Mouse (Mus musculus) heart, embryonic 15.5 days (tissue): ENCODE measurements around the gene Acvr1. TPM values are rescaled to one million over a fixed set of nuclear protein-coding genes. Genes with fewer than 3 reads are reported as not detected.

Experiments
- ATAC-seq: fragments of 200-750 bp; cut with Nextera tagmentation; replicated peaks from 2 replicates; pipeline ENCODE4 v1.8.0; 2017; ENCODE audit warnings: low read depth, moderate TSS enrichment; ENCODE audit not compliant: insufficient number of reproducible peaks, insufficient read depth, low FRiP score
- H3K27ac ChIP-seq: fragments of 300-500 bp; sonication (generic); 2 replicates; pipeline ENCODE4 v1.5.1; 2015; ENCODE audit warnings: mild to moderate bottlenecking, inconsistent platforms
- H3K27me3 ChIP-seq: fragments of 300-500 bp; sonication (generic); 2 replicates; pipeline ENCODE4 v1.6.1; 2015; ENCODE audit warnings: inconsistent platforms
- H3K36me3 ChIP-seq: fragments of 300-500 bp; sonication (generic); 2 replicates; pipeline ENCODE4 v1.6.1; 2015; ENCODE audit warnings: mild to moderate bottlenecking, inconsistent platforms
- H3K4me1 ChIP-seq: fragments of 300-500 bp; sonication (generic); replicated peaks from 2 replicates; pipeline ENCODE4 v1.6.1; 2015; ENCODE audit warnings: inconsistent platforms
- H3K4me2 ChIP-seq: fragments of 300-500 bp; sonication (generic); 2 replicates; pipeline ENCODE4 v1.6.1; 2015; ENCODE audit warnings: inconsistent platforms, mild to moderate bottlenecking, moderate library complexity
- H3K4me3 ChIP-seq: fragments of 300-500 bp; sonication (generic); 2 replicates; pipeline ENCODE4 v1.5.1; 2015; ENCODE audit warnings: mild to moderate bottlenecking, inconsistent platforms
- H3K9ac ChIP-seq: fragments of 300-500 bp; sonication (generic); 2 replicates; pipeline ENCODE4 v1.6.1; 2015; ENCODE audit warnings: mild to moderate bottlenecking, inconsistent platforms
- H3K9me3 ChIP-seq: fragments of 300-500 bp; sonication (generic); replicated peaks from 2 replicates; pipeline ENCODE4 v1.6.1; 2016; ENCODE audit warnings: inconsistent platforms
- WGBS: fragments of 180-500 bp; shearing (Covaris S2); methylation state at CpG from one replicate; pipeline ENCODE4 v1.1.7; 2015; ENCODE audit warnings: mixed read lengths; 5-methylcytosine and 5-hydroxymethylcytosine counted together
- polyA plus RNA-seq: library from polyadenylated mRNA; unstranded; fragments of >200 nt; fragmentation: Nextera tagmentation; extraction: Ambion mirVana; gene quantifications from 2 replicates; pipeline ENCODE4 v1.2.1, GENCODE M21; 2015

Acvr1 gene
- polyA plus RNA-seq, 1 experiment from 2014 or later: 8.8 TPM

- no peak overlapping the region for H3K27ac ChIP-seq
- no peaks in the 10 kb centered on the region for H3K27me3 ChIP-seq
- H3K4me1 ChIP-seq: no peaks in the 10 kb centered on the region
- ATAC-seq: no peak
- 88% methylated on average over 8 of the region's 8 CpGs for WGBS
- no peaks in the 10 kb centered on the region for H3K9me3 ChIP-seq
- no peak overlapping the region for H3K4me3 ChIP-seq
- peaks cover 24% of the 10 kb centered on the region; the same call in 1 of the 2 replicates for H3K36me3 ChIP-seq
- no peak overlapping the region for H3K4me2 ChIP-seq
- H3K9ac ChIP-seq: no peak overlapping the region
Observed at GRCm38 (mm10) chr2:58475578-58475977, 91.4 kb downstream of the Acvr1 start.

DNA sequence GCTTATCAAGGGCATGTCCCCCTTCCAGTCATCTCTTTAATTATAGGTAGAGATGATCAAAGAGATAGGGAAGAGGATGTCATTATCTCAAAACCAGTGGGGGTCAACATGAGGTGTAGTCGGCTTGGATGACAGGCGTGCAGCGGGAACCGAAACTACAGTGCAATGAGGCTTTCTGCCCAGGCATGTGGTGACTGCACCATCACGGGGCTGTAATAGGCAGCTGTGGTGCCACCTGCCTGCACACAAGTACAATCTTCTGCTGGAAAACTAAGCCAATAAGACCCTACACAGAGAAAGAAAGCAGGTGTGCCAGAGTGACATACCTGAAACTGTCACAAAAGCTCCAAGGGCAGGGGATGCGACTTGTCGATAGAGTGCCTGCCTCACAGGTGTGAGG is 96.7 kb downstream of the Acvr1 start:
- Histone ChIP-seq H3K4me3 (no peak overlapping the region), H3K27ac (no peak overlapping the region), H3K4me2 (no peak overlapping the region), H3K4me1 (no peaks in the 10 kb centered on the region), H3K36me3 (peaks cover 48% of the 10 kb centered on the region), H3K9me3 (no peaks in the 10 kb centered on the region), H3K27me3 (no peaks in the 10 kb centered on the region), H3K9ac (no peak overlapping the region)
- ATAC-seq: no peak
- WGBS: 92% methylated on average over 7 of the region's 7 CpGs

GRCm38 (mm10) chr2:58469816-58470215 is 97.1 kb downstream of the Acvr1 start, which contains the start of gene Gm17409:
Gene Gm17409 (plus strand): TSS chr2:58470116.
- peaks cover 49% of the 10 kb centered on the region for H3K36me3 ChIP-seq

GRCm38 (mm10) chr2:58458820-58459371 is 108.1 kb downstream of the Acvr1 start:
- Histone ChIP-seq H3K27ac (no peak overlapping the region), H3K9me3 (no peaks in the 10 kb centered on the region), H3K36me3 (peaks cover 59% of the 10 kb centered on the region), H3K4me2 (no peak overlapping the region), H3K4me3 (no peak overlapping the region), H3K27me3 (no peaks in the 10 kb centered on the region), H3K9ac (no peak overlapping the region), H3K4me1 (peaks cover 6% of the 10 kb centered on the region; the same call in 1 of the 2 replicates)
- ATAC-seq: no peak
- 81% methylated on average over 14 of the region's 14 CpGs for WGBS

More at GRCm38 (mm10) chr2:58469816-58470215, 97.1 kb downstream of the Acvr1 start, which contains the start of gene Gm17409:
- H3K4me2 ChIP-seq: no peak within 1 kb of the TSS
- no peak within 1 kb of the TSS for H3K27ac ChIP-seq
- H3K4me1 ChIP-seq: no peaks in the 10 kb centered on the region
- H3K27me3 ChIP-seq: no peaks in the 10 kb centered on the region
- WGBS: 80% methylated on average over 7 of the region's 7 CpGs
- no peak for ATAC-seq
- H3K4me3 ChIP-seq: no peak within 1 kb of the TSS
- no peaks in the 10 kb centered on the region for H3K9me3 ChIP-seq
- no peak within 1 kb of the TSS for H3K9ac ChIP-seq

DNA sequence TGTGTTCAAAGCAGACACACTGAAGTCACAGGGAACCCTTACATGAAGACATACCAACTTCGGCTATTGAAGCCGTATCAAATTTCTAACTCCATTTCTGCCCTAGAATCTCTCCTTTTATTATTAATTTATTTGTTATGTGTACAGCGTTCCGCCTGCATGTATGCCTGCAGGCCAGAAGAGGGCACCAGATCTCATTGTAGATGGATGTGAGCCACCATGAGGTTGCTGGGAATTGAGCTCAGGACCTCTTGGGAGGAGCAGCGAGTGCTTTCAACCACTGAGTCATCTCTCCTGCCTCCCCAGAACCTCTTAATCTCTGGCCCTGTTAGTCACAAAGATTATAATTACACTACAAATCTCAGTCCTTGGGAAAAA is 109.5 kb downstream of the Acvr1 start:
- WGBS: 94% methylated on average over 5 of the region's 5 CpGs
- Histone ChIP-seq H3K4me3 (no peak overlapping the region), H3K4me1 (peaks cover 6% of the 10 kb centered on the region; the same call in 1 of the 2 replicates), H3K36me3 (peaks cover 48% of the 10 kb centered on the region), H3K27ac (no peak overlapping the region), H3K9me3 (no peaks in the 10 kb centered on the region), H3K9ac (no peak overlapping the region), H3K27me3 (no peaks in the 10 kb centered on the region), H3K4me2 (no peak overlapping the region)
- ATAC-seq: no peak

DNA sequence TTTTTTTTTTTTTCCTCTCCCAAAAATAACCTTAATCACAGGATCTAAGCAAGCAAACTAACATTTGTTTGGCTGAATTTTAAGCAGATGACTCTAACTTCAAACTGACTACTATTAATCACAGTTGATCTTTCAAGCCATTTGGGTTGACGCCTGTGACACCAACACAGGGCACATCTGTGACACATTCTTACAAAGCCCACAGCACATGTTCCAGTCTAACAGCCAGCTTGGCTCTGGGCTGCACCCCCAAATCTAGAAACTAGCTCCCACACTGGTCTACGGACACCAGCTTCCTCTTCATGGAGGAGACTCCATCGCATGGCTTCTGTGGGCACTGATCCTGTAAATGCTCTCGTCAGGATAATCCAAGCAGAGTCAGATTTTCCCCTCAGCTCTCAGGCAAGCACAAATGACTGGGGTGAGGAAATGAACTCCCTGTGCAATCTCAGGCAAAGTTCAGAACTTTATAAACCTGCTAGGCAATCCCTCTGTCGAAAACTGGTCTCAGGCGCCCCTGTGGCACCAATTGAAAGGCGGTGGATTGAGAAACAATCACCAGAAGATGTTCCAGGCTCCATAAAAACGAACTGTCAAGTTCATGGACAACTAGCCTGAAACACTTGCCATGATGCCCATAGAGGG is 110.0 kb downstream of the Acvr1 start:
- Histone ChIP-seq H3K9ac (no peak overlapping the region), H3K4me3 (no peak overlapping the region), H3K4me1 (peaks cover 6% of the 10 kb centered on the region; the same call in 1 of the 2 replicates), H3K27me3 (no peaks in the 10 kb centered on the region), H3K27ac (no peak overlapping the region), H3K36me3 (peaks cover 43% of the 10 kb centered on the region), H3K4me2 (no peak overlapping the region), H3K9me3 (no peaks in the 10 kb centered on the region)
- ATAC-seq: no peak
- WGBS: 90% methylated on average over 8 of the region's 8 CpGs

GRCm38 (mm10) chr2:58454095-58454865 is 112.7 kb downstream of the Acvr1 start:
- no peak overlapping the region for H3K4me2 ChIP-seq
- ATAC-seq: no peak
- H3K4me1 ChIP-seq: peaks cover 6% of the 10 kb centered on the region; the same call in 1 of the 2 replicates
- H3K9me3 ChIP-seq: no peaks in the 10 kb centered on the region
- H3K27ac ChIP-seq: no peak overlapping the region
- H3K36me3 ChIP-seq: peaks cover 27% of the 10 kb centered on the region
- 90% methylated on average over 16 of the region's 16 CpGs for WGBS
- H3K27me3 ChIP-seq: no peaks in the 10 kb centered on the region
- H3K9ac ChIP-seq: no peak overlapping the region
- H3K4me3 ChIP-seq: no peak overlapping the region

DNA sequence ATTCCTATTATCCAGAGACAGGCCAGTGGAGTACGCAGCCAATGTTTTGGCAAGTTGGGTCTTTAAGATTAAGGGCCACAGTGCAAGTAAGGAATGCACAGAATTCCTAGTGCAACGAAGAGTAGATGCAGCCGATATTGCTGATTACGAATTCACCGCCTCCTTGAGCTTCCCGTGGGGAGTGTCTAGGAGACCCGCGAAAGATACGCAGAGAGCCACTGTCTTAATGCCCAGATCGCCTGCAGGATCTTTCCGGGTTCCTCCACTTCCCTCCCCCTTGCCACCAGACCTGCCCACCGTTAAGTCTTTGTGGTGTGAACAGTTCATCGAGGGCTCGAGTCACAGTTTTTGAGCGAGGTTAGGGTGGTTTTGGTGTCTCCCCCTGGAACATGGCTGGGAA is 120.0 kb downstream of the Acvr1 start:
- H3K4me1 ChIP-seq: no peaks in the 10 kb centered on the region
- no peak overlapping the region for H3K9ac ChIP-seq
- H3K4me3 ChIP-seq: no peak overlapping the region
- no peak overlapping the region for H3K27ac ChIP-seq
- no peaks in the 10 kb centered on the region for H3K27me3 ChIP-seq
- no peak overlapping the region for H3K4me2 ChIP-seq
- no peaks in the 10 kb centered on the region for H3K9me3 ChIP-seq
- WGBS: 89% methylated on average over 15 of the region's 15 CpGs
- H3K36me3 ChIP-seq: peaks cover 24% of the 10 kb centered on the region
- ATAC-seq: no peak

- H3K36me3 ChIP-seq: peaks cover 35% of the 10 kb centered on the region
- H3K4me3 ChIP-seq: no peak overlapping the region
- no peak overlapping the region for H3K9ac ChIP-seq
- ATAC-seq: no peak
- H3K4me2 ChIP-seq: no peak overlapping the region
- no peaks in the 10 kb centered on the region for H3K27me3 ChIP-seq
- 44% methylated on average over 4 of the region's 4 CpGs for WGBS
- H3K4me1 ChIP-seq: no peaks in the 10 kb centered on the region
- H3K9me3 ChIP-seq: no peaks in the 10 kb centered on the region
- H3K27ac ChIP-seq: no peak overlapping the region
Observed at GRCm38 (mm10) chr2:58443163-58443562, 123.8 kb downstream of the Acvr1 start.

GRCm38 (mm10) chr2:58436911-58437310 is 130.0 kb downstream of the Acvr1 start:
- Histone ChIP-seq H3K36me3 (peaks cover 11% of the 10 kb centered on the region), H3K9me3 (no peaks in the 10 kb centered on the region), H3K9ac (no peak overlapping the region), H3K4me3 (no peak overlapping the region), H3K4me2 (no peak overlapping the region), H3K27ac (no peak overlapping the region), H3K27me3 (no peaks in the 10 kb centered on the region), H3K4me1 (no peaks in the 10 kb centered on the region)
- ATAC-seq: no peak
- WGBS: 92% methylated on average over 3 of the region's 3 CpGs

- no peaks in the 10 kb centered on the region for H3K9me3 ChIP-seq
- peaks cover 11% of the 10 kb centered on the region for H3K36me3 ChIP-seq
- 87% methylated on average over 13 of the region's 13 CpGs for WGBS
- H3K27ac ChIP-seq: peak overlapping the region; percentile 20; the same call in 1 of the 2 replicates
- no peak overlapping the region for H3K9ac ChIP-seq
- no peak overlapping the region for H3K4me3 ChIP-seq
- H3K4me1 ChIP-seq: no peaks in the 10 kb centered on the region
- H3K4me2 ChIP-seq: no peak overlapping the region
- H3K27me3 ChIP-seq: no peaks in the 10 kb centered on the region
- ATAC-seq: no peak
Observed at GRCm38 (mm10) chr2:58435507-58435906, 131.4 kb downstream of the Acvr1 start.
